Mouse (Mus musculus) liver, embryonic 12.5 days (tissue): Measurements from ENCODE around the gene Diras1. TPM values are rescaled to one million over a fixed set of nuclear protein-coding genes. Genes with fewer than 3 reads are reported as not detected.
"Not testable (repeated sequence)": the region's sequence is repeated elsewhere in the genome, so short reads cannot be mapped to it uniquely, and the experiment has no call there.

Experiments used
- ATAC-seq: fragments of 200-750 bp; cut with Nextera tagmentation; 2 replicates; pipeline ENCODE4 v1.8.0; 2017; ENCODE audit warnings: moderate number of reproducible peaks, mild to moderate bottlenecking, moderate library complexity
- H3K27ac ChIP-seq: fragments of 300-500 bp; sonication (generic); 2 replicates; pipeline ENCODE4 v1.5.1; 2016; ENCODE audit warnings: mild to moderate bottlenecking
- H3K27me3 ChIP-seq: fragments of 300-500 bp; sonication (generic); replicated peaks from 2 replicates; pipeline ENCODE4 v1.6.1; 2016; ENCODE audit warnings: mild to moderate bottlenecking, moderate library complexity
- H3K36me3 ChIP-seq: fragments of 300-500 bp; sonication (generic); 2 replicates; pipeline ENCODE4 v1.6.1; 2016; ENCODE audit warnings: mild to moderate bottlenecking, moderate library complexity
- H3K4me1 ChIP-seq: fragments of 300-500 bp; sonication (generic); 2 replicates; pipeline ENCODE4 v1.6.1; 2016
- H3K4me2 ChIP-seq: fragments of 300-500 bp; sonication (generic); 2 replicates; pipeline ENCODE4 v1.6.1; 2016; ENCODE audit warnings: mild to moderate bottlenecking, moderate library complexity
- H3K4me3 ChIP-seq: fragments of 300-500 bp; sonication (generic); 2 replicates; pipeline ENCODE4 v1.5.1; 2016; ENCODE audit warnings: mild to moderate bottlenecking, moderate library complexity
- H3K9ac ChIP-seq: fragments of 300-500 bp; sonication (generic); 2 replicates; pipeline ENCODE4 v1.6.1; 2016; ENCODE audit warnings: mild to moderate bottlenecking, moderate library complexity
- H3K9me3 ChIP-seq: fragments of 300-500 bp; sonication (generic); replicated peaks from 2 replicates; pipeline ENCODE4 v1.6.1; 2016; ENCODE audit warnings: mild to moderate bottlenecking, moderate library complexity
- WGBS: fragments of 180-500 bp; shearing (Covaris S2); methylation state at CpG from one replicate; pipeline ENCODE4 v1.1.7; 2016; ENCODE audit not compliant: insufficient replicate concordance; 5-methylcytosine and 5-hydroxymethylcytosine counted together
- polyA plus RNA-seq: library from polyadenylated mRNA; unstranded; fragments of >200 nt; fragmentation: Nextera tagmentation; extraction: Ambion mirVana; gene quantifications from 2 replicates; pipeline ENCODE4 v1.2.1, GENCODE M21; 2016

The Diras1 gene
- polyA plus RNA-seq, 1 experiment from 2014 or later: not detected

DNA sequence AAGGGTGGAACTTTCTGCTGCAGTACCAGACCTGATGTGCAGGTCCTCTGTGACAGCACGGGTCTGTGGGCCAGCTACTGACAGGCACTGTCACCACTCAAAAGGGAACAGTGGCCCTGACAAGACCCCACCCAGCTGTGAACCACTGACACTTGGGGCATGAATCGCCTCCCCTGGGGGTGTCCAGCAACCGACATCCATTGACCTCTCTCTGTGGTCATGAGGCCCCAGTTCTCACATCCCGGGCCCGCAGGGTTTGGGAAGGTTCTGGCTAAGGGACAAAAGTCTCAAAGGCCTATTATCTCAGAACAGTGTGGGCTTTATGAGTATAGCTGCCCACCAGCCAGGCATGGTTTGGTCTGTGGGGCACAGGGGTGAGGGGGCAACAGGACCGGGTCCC lies 29.7 kb upstream of the Diras1 start:
- WGBS: 83% methylated on average over 6 of the region's 6 CpGs
- ATAC-seq: no peak
- H3K4me1 ChIP-seq: peaks cover 49% of the 10 kb centered on the region
- no peak overlapping the region for H3K9ac ChIP-seq
- H3K4me3 ChIP-seq: no peak overlapping the region
- no peak overlapping the region for H3K27ac ChIP-seq
- H3K36me3 ChIP-seq: peaks cover 47% of the 10 kb centered on the region
- H3K9me3 ChIP-seq: no peaks in the 10 kb centered on the region
- no peak overlapping the region for H3K4me2 ChIP-seq
- H3K27me3 ChIP-seq: no peaks in the 10 kb centered on the region

DNA sequence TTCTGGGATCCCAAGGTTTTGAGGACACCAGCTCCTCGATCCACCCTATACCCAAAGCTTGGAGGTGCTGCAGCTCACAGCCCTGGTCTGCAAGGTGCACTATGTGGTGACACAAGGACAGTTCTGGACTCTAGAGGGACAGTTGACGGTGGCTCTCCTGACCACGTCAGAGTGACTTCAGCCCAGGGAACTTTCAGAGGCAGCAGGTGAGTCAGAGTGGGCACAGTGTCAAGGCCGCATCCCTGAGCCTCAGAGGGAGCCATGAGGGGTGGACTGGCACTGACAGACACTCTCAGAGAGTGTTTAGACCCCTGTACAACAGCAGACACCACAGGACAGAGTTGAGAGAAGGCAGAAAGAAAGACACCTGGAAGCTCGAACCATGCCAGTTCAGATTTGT lies 27.1 kb upstream of the Diras1 start:
- H3K4me1 ChIP-seq: peaks cover 28% of the 10 kb centered on the region
- H3K9me3 ChIP-seq: no peaks in the 10 kb centered on the region
- no peak overlapping the region for H3K4me2 ChIP-seq
- H3K4me3 ChIP-seq: no peak overlapping the region
- no peak overlapping the region for H3K9ac ChIP-seq
- H3K27me3 ChIP-seq: no peaks in the 10 kb centered on the region
- H3K27ac ChIP-seq: no peak overlapping the region
- no peak for ATAC-seq
- 75% methylated on average over 5 of the region's 5 CpGs for WGBS
- H3K36me3 ChIP-seq: peaks cover 64% of the 10 kb centered on the region

DNA sequence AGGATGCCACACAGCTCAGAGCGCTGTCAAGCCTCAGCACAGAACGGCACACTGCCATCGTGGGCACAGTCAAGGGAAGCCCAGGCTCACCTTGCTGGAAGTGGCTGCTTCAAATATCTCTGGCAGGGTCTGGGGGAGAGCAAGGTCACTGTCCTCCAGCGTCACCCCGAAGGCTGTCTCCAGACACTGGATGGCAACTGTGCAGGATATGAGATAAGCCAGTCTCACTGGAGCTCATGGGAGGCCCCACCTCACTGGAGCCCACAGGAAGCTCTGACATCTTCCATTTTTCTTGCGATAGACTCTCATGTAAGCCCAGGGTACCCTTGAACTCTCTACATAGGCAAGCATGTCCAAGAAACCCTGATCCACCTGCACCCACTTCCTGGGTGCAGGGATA lies 25.7 kb upstream of the Diras1 start:
- Histone ChIP-seq H3K27ac (peak overlapping the region; percentile 61), H3K4me3 (no peak overlapping the region), H3K27me3 (no peaks in the 10 kb centered on the region), H3K9ac (0 out of 2 replicates have a peak overlapping the region, but pooled peaks have one; percentile 32), H3K36me3 (peaks cover 75% of the 10 kb centered on the region), H3K4me2 (peak overlapping the region; percentile 4; the same call in 1 of the 2 replicates), H3K9me3 (no peaks in the 10 kb centered on the region), H3K4me1 (peaks cover 22% of the 10 kb centered on the region)
- WGBS: 39% methylated on average over 6 of the region's 6 CpGs
- ATAC-seq: peak; percentile 70

DNA sequence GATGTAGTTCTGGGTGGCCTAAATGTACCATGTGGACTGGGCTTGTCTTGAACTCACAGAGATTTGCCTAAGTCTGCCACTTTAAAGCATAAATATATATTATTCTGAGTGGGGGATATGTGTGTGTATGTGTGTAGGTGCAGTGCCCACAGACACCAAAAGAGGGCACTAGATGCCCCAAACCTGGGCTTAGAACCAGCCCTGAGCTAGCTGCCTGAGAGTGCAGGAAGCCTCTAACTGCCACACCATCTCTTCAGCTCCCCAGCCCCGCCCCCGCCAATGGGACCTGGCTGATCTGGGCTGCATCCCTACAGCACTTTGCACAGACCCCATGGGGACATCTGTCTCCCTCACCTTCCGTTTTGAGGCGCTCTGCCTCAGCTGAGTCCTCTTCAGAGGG lies 25.2 kb upstream of the Diras1 start:
- no peak overlapping the region for H3K9ac ChIP-seq
- H3K27ac ChIP-seq: peak overlapping the region; percentile 61
- no peak overlapping the region for H3K4me2 ChIP-seq
- H3K4me3 ChIP-seq: no peak overlapping the region
- H3K27me3 ChIP-seq: no peaks in the 10 kb centered on the region
- WGBS: 62% methylated on average over 4 of the region's 4 CpGs
- peaks cover 78% of the 10 kb centered on the region for H3K36me3 ChIP-seq
- ATAC-seq: peak; percentile 6; the same call in 1 of the 2 replicates
- no peaks in the 10 kb centered on the region for H3K9me3 ChIP-seq
- H3K4me1 ChIP-seq: peaks cover 22% of the 10 kb centered on the region

DNA sequence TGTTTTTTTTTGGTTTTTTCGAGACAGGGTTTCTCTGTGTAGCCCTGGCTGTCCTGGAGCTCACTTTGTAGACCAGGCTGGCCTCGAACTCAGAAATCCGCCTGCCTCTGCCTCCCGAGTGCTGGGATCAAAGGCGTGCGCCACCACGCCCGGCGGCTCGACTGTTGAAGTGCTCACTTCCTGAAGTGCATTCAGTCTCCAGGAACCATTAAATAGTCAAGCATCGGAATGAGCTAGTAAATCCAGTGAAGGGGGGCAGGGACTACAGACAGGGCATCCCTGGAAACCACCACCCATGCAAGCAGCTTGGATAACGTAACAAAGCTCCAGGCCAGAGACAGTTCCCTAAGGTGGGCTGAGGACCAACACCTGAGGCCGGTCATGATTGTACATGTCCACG lies 19.8 kb upstream of the Diras1 start:
- not testable (repeated sequence) for ATAC-seq, H3K27me3 ChIP-seq, H3K4me2 ChIP-seq, H3K4me3 ChIP-seq, H3K9ac ChIP-seq, H3K9me3 ChIP-seq, H3K27ac ChIP-seq, H3K4me1 ChIP-seq
- 86% methylated on average over 14 of the region's 14 CpGs for WGBS
- H3K36me3 ChIP-seq: peaks cover 73% of the 10 kb centered on the region

GRCm38 (mm10) chr10:81041458-81042175 lies 16.2 kb upstream of the Diras1 start:
- Histone ChIP-seq H3K4me1 (peaks cover 15% of the 10 kb centered on the region), H3K9me3 (no peaks in the 10 kb centered on the region), H3K9ac (no peak overlapping the region), H3K36me3 (peaks cover 37% of the 10 kb centered on the region), H3K27ac (no peak overlapping the region), H3K4me3 (no peak overlapping the region), H3K4me2 (no peak overlapping the region), H3K27me3 (no peaks in the 10 kb centered on the region)
- no peak for ATAC-seq
- 27% methylated on average over 13 of the region's 13 CpGs for whole genome bisulfite sequencing

- H3K27ac ChIP-seq: peak within 1 kb of the TSS; percentile 82
- H3K9me3 ChIP-seq: no peaks in the 10 kb centered on the region
- peak within 1 kb of the TSS; percentile 77 for H3K9ac ChIP-seq
- H3K36me3 ChIP-seq: peaks cover 11% of the 10 kb centered on the region
- WGBS: under 1% methylated on average over 35 of the region's 35 CpGs
- H3K27me3 ChIP-seq: no peaks in the 10 kb centered on the region
- peak; percentile 97 for ATAC-seq
- peak within 1 kb of the TSS; percentile 77 for H3K4me2 ChIP-seq
- peaks cover 20% of the 10 kb centered on the region for H3K4me1 ChIP-seq
- peak within 1 kb of the TSS; percentile 81 for H3K4me3 ChIP-seq
Measured at GRCm38 (mm10) chr10:81036988-81037580, 11.6 kb upstream of the Diras1 start, which contains the start of gene Slc39a3. Slc39a3 (minus strand) TSS chr10:81037426.

- Histone ChIP-seq H3K4me3 (no peak overlapping the region), H3K4me2 (peak overlapping the region; percentile 77), H3K4me1 (peaks cover 18% of the 10 kb centered on the region), H3K36me3 (peaks cover 16% of the 10 kb centered on the region), H3K9me3 (no peaks in the 10 kb centered on the region), H3K27ac (no peak overlapping the region), H3K27me3 (no peaks in the 10 kb centered on the region), H3K9ac (no peak overlapping the region)
- 71% methylated on average over 7 of the region's 7 CpGs for WGBS
- no peak for ATAC-seq
Measured at GRCm38 (mm10) chr10:81036251-81036650, 10.8 kb upstream of the Diras1 start.

DNA sequence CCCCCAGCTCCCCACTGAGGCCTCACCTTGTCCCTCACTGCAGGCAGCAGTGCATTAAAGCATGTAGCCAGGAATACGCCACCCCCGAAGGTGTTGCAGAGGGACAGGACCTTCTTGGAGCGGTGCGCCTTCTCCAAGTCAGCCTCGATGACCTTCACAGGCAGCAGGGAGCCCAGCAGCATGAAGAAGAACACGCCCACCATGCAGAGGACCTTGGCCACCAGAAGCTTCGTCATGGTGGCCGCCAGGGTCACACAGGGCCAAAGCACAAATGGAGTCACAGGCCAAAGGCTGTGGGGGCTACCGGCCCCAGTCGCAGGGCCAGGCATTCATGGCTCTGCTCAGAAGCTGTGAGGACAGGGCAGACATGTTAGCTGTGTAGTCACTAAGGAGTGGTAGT lies 8.1 kb upstream of the Diras1 start:
- peaks cover 29% of the 10 kb centered on the region for H3K36me3 ChIP-seq
- H3K9me3 ChIP-seq: no peaks in the 10 kb centered on the region
- ATAC-seq: no peak
- no peak overlapping the region; the same call in 1 of the 2 replicates for H3K9ac ChIP-seq
- H3K4me2 ChIP-seq: no peak overlapping the region
- no peaks in the 10 kb centered on the region; the same call in 1 of the 2 replicates for H3K27me3 ChIP-seq
- WGBS: 75% methylated on average over 10 of the region's 10 CpGs
- H3K4me3 ChIP-seq: no peak overlapping the region
- H3K4me1 ChIP-seq: peaks cover 22% of the 10 kb centered on the region
- H3K27ac ChIP-seq: no peak overlapping the region

DNA sequence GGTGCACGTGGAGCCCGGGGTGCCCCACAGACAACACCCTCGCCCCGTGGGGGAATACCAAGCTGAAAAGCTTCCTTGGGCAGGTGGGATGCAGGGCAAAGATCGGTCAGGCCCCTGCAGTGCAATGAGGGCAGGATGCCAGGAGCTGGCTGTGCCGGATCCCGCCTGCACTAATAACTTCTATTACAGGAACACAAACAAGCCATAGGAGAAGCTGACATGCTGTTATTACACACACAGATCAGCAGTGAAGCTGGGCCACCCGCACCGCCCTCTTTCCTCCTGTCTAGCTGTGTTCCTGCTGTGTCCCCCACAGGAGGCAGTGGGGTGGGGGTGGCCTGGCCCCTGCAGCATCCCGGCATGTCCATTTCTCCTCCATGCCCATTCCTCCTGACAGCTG lies 3.6 kb upstream of the Diras1 start:
- Histone ChIP-seq H3K9ac (no peak overlapping the region), H3K36me3 (peaks cover 29% of the 10 kb centered on the region), H3K9me3 (no peaks in the 10 kb centered on the region), H3K27ac (no peak overlapping the region), H3K4me1 (peaks cover 19% of the 10 kb centered on the region), H3K4me3 (no peak overlapping the region), H3K27me3 (peaks cover 30% of the 10 kb centered on the region), H3K4me2 (no peak overlapping the region)
- 65% methylated on average over 10 of the region's 10 CpGs for WGBS
- no peak for ATAC-seq

DNA sequence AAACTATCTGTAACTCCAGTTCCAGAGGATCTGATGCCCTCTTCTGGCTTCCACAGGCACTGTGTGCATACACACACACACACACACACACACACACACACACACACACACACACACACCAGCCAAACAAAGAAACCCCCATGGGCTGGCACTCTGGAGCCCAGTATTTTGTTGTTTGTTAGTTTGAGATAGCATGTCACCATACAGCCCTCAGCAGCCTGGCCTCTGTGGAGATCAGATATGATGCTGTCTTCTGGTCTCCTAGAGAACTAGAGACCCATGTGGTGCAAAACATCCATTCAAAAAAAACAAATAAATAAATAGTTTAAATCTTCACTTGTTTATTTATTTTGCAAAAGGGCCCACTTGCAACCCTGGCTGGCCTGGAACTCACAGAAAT lies 2.8 kb upstream of the Diras1 start:
- no peak overlapping the region for H3K27ac ChIP-seq
- ATAC-seq: 0 out of 2 replicates have a peak, but pooled peaks have one; percentile 35
- no peak overlapping the region for H3K4me2 ChIP-seq
- no peak overlapping the region for H3K4me3 ChIP-seq
- no peaks in the 10 kb centered on the region for H3K9me3 ChIP-seq
- peaks cover 19% of the 10 kb centered on the region for H3K4me1 ChIP-seq
- peaks cover 38% of the 10 kb centered on the region for H3K27me3 ChIP-seq
- H3K36me3 ChIP-seq: peaks cover 23% of the 10 kb centered on the region
- H3K9ac ChIP-seq: no peak overlapping the region

- Histone ChIP-seq H3K27ac (no peak overlapping the region), H3K9ac (no peak overlapping the region), H3K27me3 (peaks cover 47% of the 10 kb centered on the region), H3K4me3 (no peak overlapping the region), H3K4me2 (no peak overlapping the region), H3K9me3 (no peaks in the 10 kb centered on the region), H3K4me1 (peaks cover 19% of the 10 kb centered on the region), H3K36me3 (peaks cover 18% of the 10 kb centered on the region)
- WGBS: 44% methylated on average over 4 of the region's 4 CpGs
- ATAC-seq: no peak
Measured at GRCm38 (mm10) chr10:81027331-81027730, 1.9 kb upstream of the Diras1 start.
